Mouse (Mus musculus) MEL (cell line): ENCODE data around the gene Zfr. TPM values are rescaled to one million over a fixed set of nuclear protein-coding genes. Genes with fewer than 3 reads are reported as not detected.
A peak's percentile ranks its signal among the peaks of the same experiment; 100 is the strongest.

Experiments
- DNase-seq: peaks from one replicate; pipeline ENCODE4 v3.0.0; 2011; ENCODE audit warnings: low read depth, low spot score
- H3K27ac ChIP-seq: 2 replicates; pipeline ENCODE4 v1.5.1; 2012; ENCODE audit warnings: low read depth, mild to moderate bottlenecking, control low read depth, low read length, moderate library complexity; ENCODE audit not compliant: control insufficient read depth
- H3K27me3 ChIP-seq, 2 experiments: fragments of 150-350 bp in 1 of 2; sonication (generic) in 1 of 2; 2 replicates each; pipeline ENCODE4 v1.6.1; 2012; ENCODE audit warnings: low read length in 2 of 2, mild to moderate bottlenecking in 2 of 2, improper control_type of control experiment in 1 of 2, moderate library complexity in 1 of 2; ENCODE audit not compliant: insufficient read depth in 2 of 2, control insufficient read depth in 1 of 2
- H3K36me3 ChIP-seq, 2 experiments: 2 replicates each; pipeline ENCODE4 v1.6.1; 2012 to 2014; ENCODE audit warnings: low read length in 2 of 2, improper control_type of control experiment in 1 of 2, inconsistent platforms in 1 of 2, mild to moderate bottlenecking in 1 of 2; ENCODE audit not compliant: insufficient read depth in 2 of 2, control insufficient read depth in 1 of 2
- H3K4me1 ChIP-seq, 2 experiments: fragments of 150-350 bp in 1 of 2; sonication (generic) in 1 of 2; 2 replicates each; pipeline ENCODE4 v1.6.1; 2012; ENCODE audit warnings: low read length in 2 of 2, improper control_type of control experiment in 1 of 2, mild to moderate bottlenecking in 1 of 2; ENCODE audit not compliant: insufficient read depth in 2 of 2, control insufficient read depth in 1 of 2
- H3K4me3 ChIP-seq, 2 experiments: fragments of 150-350 bp in 1 of 2; sonication (generic) in 1 of 2; 2 replicates each; pipeline ENCODE4 v1.5.1; 2012; ENCODE audit warnings: low read depth in 2 of 2, low read length in 2 of 2, mild to moderate bottlenecking in 2 of 2, moderate library complexity in 2 of 2, control low read depth in 1 of 2, improper control_type of control experiment in 1 of 2; ENCODE audit not compliant: control insufficient read depth in 1 of 2, insufficient read depth in 1 of 2
- H3K79me2 ChIP-seq: 2 replicates; pipeline ENCODE4 v1.6.1; 2012; ENCODE audit warnings: mild to moderate bottlenecking, low read length, moderate library complexity; ENCODE audit not compliant: control insufficient read depth, poor library complexity, insufficient read depth
- H3K9ac ChIP-seq: 2 replicates; pipeline ENCODE4 v1.6.1; 2012; ENCODE audit warnings: low read depth, mild to moderate bottlenecking, control low read depth, low read length, moderate library complexity; ENCODE audit not compliant: control insufficient read depth, poor library complexity, severe bottlenecking
- H3K9me3 ChIP-seq: fragments of 150-350 bp; sonication (generic); replicated peaks from 2 replicates; pipeline ENCODE4 v1.6.1; 2012; ENCODE audit warnings: mild to moderate bottlenecking, low read length, improper control_type of control experiment, moderate library complexity; ENCODE audit not compliant: insufficient read depth
- CHD1 ChIP-seq: IDR thresholded peaks from 2 replicates; pipeline ENCODE4 v1.6.1; 2012; ENCODE audit warnings: low read depth, mild to moderate bottlenecking, inconsistent platforms, low read length, improper control_type of control experiment
- CHD2 ChIP-seq: IDR thresholded peaks from 2 replicates; pipeline ENCODE4 v1.6.1; 2011; ENCODE audit warnings: low read length, improper control_type of control experiment
- ETS1 ChIP-seq: IDR thresholded peaks from 2 replicates; pipeline ENCODE4 v1.6.1; 2012; ENCODE audit warnings: low read depth, mild to moderate bottlenecking, inconsistent platforms, low read length, improper control_type of control experiment, moderate library complexity
- GATA1 ChIP-seq: IDR thresholded peaks from 2 replicates; pipeline ENCODE4 v1.6.1; 2011; ENCODE audit warnings: low read depth, low read length, improper control_type of control experiment
- HCFC1 ChIP-seq: IDR thresholded peaks from 2 replicates; pipeline ENCODE4 v1.6.1; 2012; ENCODE audit warnings: low read depth, mild to moderate bottlenecking, inconsistent platforms, low read length, improper control_type of control experiment, moderate library complexity
- KAT2A ChIP-seq: conservative IDR thresholded peaks from 2 replicates; pipeline ENCODE4 v1.6.1; 2012; ENCODE audit warnings: low read depth, low read length, improper control_type of control experiment, inconsistent platforms
- MAFK ChIP-seq: IDR thresholded peaks from 2 replicates; pipeline ENCODE4 v1.6.1; 2011; ENCODE audit warnings: low read depth, mild to moderate bottlenecking, low read length, improper control_type of control experiment, borderline replicate concordance
- MAX ChIP-seq: IDR thresholded peaks from 2 replicates; pipeline ENCODE4 v1.6.1; 2011; ENCODE audit warnings: low read length, improper control_type of control experiment
- MEF2A ChIP-seq: IDR thresholded peaks from 2 replicates; pipeline ENCODE4 v1.6.1; 2014; ENCODE audit warnings: low read depth, mild to moderate bottlenecking, inconsistent platforms, low read length, improper control_type of control experiment; ENCODE audit not compliant: poor library complexity, insufficient replicate concordance, severe bottlenecking; ENCODE audit errors: extremely low read depth
- MXI1 ChIP-seq: IDR thresholded peaks from 2 replicates; pipeline ENCODE4 v1.6.1; 2011; ENCODE audit warnings: mild to moderate bottlenecking, low read depth, low read length, improper control_type of control experiment
- MYC ChIP-seq: IDR thresholded peaks from 2 replicates; pipeline ENCODE4 v1.6.1; 2011; ENCODE audit warnings: low read depth, mild to moderate bottlenecking, low read length, improper control_type of control experiment, moderate library complexity
- RCOR1 ChIP-seq: IDR thresholded peaks from 2 replicates; pipeline ENCODE4 v1.6.1; 2012; ENCODE audit warnings: low read depth, mild to moderate bottlenecking, inconsistent platforms, low read length, improper control_type of control experiment
- ZC3H11A ChIP-seq: IDR thresholded peaks from 2 replicates; pipeline ENCODE4 v1.6.1; 2012; ENCODE audit warnings: low read depth, mild to moderate bottlenecking, inconsistent platforms, low read length, improper control_type of control experiment
- ZKSCAN1 ChIP-seq: IDR thresholded peaks from 2 replicates; pipeline ENCODE4 v1.6.1; 2012; ENCODE audit warnings: low read depth, mild to moderate bottlenecking, inconsistent platforms, low read length, improper control_type of control experiment, moderate library complexity
- polyA plus RNA-seq, 2 experiments: library from polyadenylated mRNA; stranded (reverse) in 1 of 2; unstranded in 1 of 2; fragments of >175 nt in 1 of 2; fragments of >200 nt in 1 of 2; gene quantifications; 2 replicates each; pipeline versions ENCODE4 v1.2.1 to v1.2.4; 2012; ENCODE audit warnings: low replicate concordance in 2 of 2, low read depth in 1 of 2; ENCODE audit not compliant: insufficient read length in 2 of 2, insufficient read depth in 1 of 2, missing spikeins in 1 of 2
- total RNA-seq: library from RNA; depleted of rRNA; stranded (reverse); fragments of 300-350 nt; gene quantifications from 2 replicates; pipeline ENCODE4 v1.2.3, GENCODE M21; 2012

Zfr gene
- total and polyA plus RNA-seq, 3 experiments, result 54.4 to 199 (median 108) TPM

DNA sequence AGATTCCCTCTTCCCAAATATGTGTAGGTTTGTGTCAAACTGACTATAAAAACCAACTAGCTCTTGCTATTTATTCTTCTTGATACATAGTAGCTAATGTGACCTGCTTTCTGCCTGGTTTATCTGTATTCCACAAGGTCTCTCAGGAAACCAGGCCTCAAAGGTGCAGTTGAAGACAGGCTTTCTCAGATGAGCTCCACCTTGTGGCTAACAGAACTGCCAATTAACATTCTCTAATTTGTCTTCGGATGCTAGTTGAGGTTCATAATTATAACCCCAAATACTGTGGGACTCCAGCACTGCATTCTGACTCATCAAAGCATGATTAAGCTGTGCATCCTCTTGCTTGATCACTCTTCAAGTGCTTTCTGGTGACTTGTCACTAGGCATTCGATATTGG, 4.2 kb upstream of the Zfr start (continued):
- 0 out of 2 replicates have a peak, but pooled peaks have one; percentile 33 for TF ChIP-seq HCFC1
- no peak for TF ChIP-seq KAT2A

DNA sequence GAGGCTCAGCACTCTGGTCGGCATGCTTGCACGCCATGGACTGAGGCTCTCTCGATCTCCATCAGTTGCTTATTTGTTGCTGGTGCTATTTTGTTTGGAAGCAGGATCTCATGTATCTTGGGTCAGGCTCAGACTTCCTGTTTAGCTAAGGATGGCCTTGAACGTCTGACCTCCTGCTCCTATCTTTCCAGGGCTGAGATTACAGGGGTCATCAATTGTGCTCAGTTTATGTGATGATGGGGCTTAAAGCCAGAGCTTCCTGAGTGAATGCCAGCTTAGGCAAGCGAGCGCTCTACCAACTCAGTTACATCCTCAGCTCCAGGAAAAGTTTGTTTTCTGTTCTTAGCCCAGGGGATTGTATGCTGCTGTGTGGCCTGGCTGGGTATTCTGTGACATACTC, 3.1 kb upstream of the Zfr start:
- no peak for DNase-seq
- Histone ChIP-seq H3K4me1 (peaks cover 14 to 21% of the 10 kb centered on the region in 2 experiments), H3K36me3 (peaks cover 1 to 5% of the 10 kb centered on the region in 2 experiments; a peak in 3 of 4 replicates), H3K4me3 (no peak overlapping the region), H3K9ac (no peak overlapping the region), H3K27me3 (no peaks in the 10 kb centered on the region), H3K79me2 (peaks cover 19% of the 10 kb centered on the region), H3K9me3 (no peaks in the 10 kb centered on the region), H3K27ac (no peak overlapping the region)
- TF ChIP-seq MEF2A, result no peak
- no peak for TF ChIP-seq MYC
- no peak for TF ChIP-seq ETS1
- no peak for TF ChIP-seq MAX
- no peak for TF ChIP-seq MXI1
- no peak for TF ChIP-seq KAT2A
- no peak for TF ChIP-seq GATA1
- no peak for TF ChIP-seq ZC3H11A
- TF ChIP-seq ZKSCAN1, result no peak
- no peak for TF ChIP-seq RCOR1
- no peak for TF ChIP-seq CHD1

DNA sequence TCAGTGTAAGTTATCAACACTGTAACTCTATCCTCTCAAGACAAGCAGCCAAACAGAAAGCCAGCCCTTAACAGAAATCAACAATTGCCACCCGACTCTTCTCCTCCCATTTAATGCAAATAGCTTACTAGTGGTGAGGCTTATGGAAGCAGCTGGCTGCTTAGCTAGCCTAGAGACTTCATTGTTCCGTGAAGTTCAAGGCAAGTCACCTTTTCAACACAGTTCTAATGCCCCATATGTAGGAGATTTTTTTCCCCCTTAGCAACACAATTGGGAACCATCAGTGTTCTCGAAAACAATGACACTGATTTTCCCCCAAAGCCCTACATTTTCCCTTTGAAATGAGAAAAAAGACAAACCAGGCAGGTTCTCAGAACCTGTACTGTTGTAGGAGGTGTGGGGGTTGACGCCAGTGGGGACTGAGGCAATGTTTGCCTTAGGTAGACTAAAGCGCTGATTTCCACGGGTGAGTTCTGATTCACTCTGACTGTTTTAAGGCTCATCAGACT, 1.9 kb upstream of the Zfr start:
- Histone ChIP-seq H3K4me1 (peaks cover 24% of the 10 kb centered on the region in 2 experiments), H3K36me3 (peaks cover 9 to 13% of the 10 kb centered on the region in 2 experiments), H3K27me3 (no peaks in the 10 kb centered on the region), H3K4me3 (no peak overlapping the region), H3K9me3 (no peaks in the 10 kb centered on the region), H3K79me2 (peaks cover 23% of the 10 kb centered on the region), H3K9ac (no peak overlapping the region), H3K27ac (no peak overlapping the region)
- TF ChIP-seq MAFK (no peak), ETS1 (no peak), CHD2 (no peak), HCFC1 (no peak)
- DNase-seq, result peak; percentile 48
